Mouse (Mus musculus): Measurements from ENCODE around the gene Stxbp3.

GRCm38 (mm10) chr3:108857124-108857470 lies 16.8 kb upstream of the Stxbp3 start:
- no peak for TF ChIP-seq CTCF (IDR thresholded peaks at IDR 0.05; ENCODE audit: control insufficient read depth, insufficient read depth, insufficient replicate concordance, low read depth, low read length)
- TF ChIP-seq POLR2A (IDR thresholded peaks at IDR 0.05; ENCODE audit: control insufficient read depth, low read depth, low read length), result no peak

Measured in testis, adult 2 months (tissue).